Mouse (Mus musculus): ENCODE measurements around the gene Fam171a1. TPM values are rescaled to one million over a fixed set of nuclear protein-coding genes. Genes with fewer than 3 reads are reported as not detected.

Fam171a1 gene
- polyA plus RNA-seq, 1 experiment from 2014 or later = 9.7 TPM

DNA sequence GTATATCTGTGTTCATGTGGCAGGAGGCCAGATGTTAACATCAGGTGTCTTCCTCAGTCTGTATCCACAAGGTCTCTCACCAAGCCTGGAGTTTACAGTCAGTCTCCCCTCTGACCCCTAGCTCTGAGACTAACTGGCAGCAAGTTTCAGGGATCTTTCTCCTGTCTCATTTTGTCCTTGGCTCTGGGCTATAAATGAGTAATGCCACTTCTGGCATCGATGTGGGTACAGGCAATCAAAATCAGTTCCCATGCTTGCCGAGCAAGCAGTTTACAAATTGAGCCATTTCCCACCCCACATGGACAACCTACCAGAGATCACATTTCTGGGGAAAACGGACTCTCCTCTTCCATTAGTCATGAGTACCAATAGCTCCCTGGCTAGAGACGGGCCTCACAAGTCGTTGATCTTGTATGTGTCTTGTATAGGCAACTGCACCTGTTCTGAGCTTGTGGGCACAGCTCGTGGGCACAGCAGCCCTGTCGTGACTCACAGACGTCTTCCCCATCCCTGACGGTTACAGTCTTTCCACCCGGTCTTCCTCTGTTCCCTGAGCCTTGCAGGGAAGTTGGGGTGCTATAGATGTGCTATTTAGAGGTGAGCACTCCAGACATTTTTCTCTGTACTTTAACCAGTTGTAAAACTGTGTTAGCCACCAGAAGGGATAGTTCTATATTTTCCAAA, 43.8 kb downstream of the Fam171a1 start:
- ATAC-seq (ENCODE audit: low FRiP score, low TSS enrichment) (no peak), DNase-seq (ENCODE audit: low spot score) (no peak)
- Histone ChIP-seq H3K27ac (replicated peaks) (no peak overlapping the region), H3K9me3 (ENCODE audit: control insufficient read depth, low read length) (no peaks in the 10 kb centered on the region), H3K4me3 (ENCODE audit: low read depth, low read length) (no peak overlapping the region), H3K4me2 (replicated peaks; ENCODE audit: low read depth) (no peak overlapping the region), H3K4me1 (replicated peaks; ENCODE audit: control insufficient read depth, insufficient read depth) (no peaks in the 10 kb centered on the region; the same call in 1 of the 2 replicates), H3K36me3 (ENCODE audit: control insufficient read depth, insufficient read depth, low read length) (no peaks in the 10 kb centered on the region), H3K27me3 (ENCODE audit: control insufficient read depth, insufficient read depth, low read length) (no peaks in the 10 kb centered on the region), H3K9ac (ENCODE audit: low read length) (no peak overlapping the region)
- TF ChIP-seq CTCF (IDR thresholded peaks at IDR 0.05; ENCODE audit: low read depth) = no peak
- no peak for TF ChIP-seq EP300 (optimal IDR thresholded peaks at IDR 0.05)
- 57% methylated on average over 10 of the region's 10 CpGs for WGBS

DNA sequence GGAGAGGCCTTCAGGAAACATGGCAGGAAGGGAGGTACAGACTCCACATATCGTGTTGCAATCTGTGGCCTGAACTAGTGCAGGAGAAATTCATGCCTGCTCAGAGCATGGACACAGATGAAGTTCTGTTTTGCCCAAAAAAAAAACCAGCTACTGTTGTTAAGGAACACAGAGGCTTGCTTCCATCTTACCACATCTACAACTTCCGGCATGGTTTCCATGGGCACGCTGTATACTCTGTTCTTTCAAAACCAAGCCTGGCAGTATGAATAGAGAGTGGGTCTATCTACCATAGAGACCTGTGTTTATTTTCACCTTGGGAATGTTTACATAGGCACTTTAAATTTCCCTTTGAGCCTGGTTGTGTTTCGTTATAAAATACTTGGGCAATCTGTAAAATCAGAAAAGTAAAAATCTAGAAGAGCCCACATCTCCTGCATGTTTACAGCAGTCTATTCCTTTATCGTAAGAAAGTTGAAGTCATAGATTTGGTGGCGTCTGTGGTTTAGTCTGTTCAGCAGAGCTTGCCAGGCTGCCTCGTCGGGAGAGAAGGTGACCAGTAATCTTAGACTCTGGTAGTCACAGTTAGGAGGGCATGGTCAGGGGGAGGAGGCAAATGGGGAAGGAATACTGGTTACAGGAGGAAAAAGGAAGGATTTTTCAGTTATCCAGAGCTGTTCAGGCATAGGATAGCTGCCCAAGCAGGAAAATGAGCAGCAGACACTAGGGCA, 44.8 kb downstream of the Fam171a1 start:
- Histone ChIP-seq H3K9me3 (ENCODE audit: control insufficient read depth, low read length) (no peaks in the 10 kb centered on the region), H3K4me1 (replicated peaks; ENCODE audit: control insufficient read depth, insufficient read depth) (no peaks in the 10 kb centered on the region; the same call in 1 of the 2 replicates), H3K27me3 (ENCODE audit: control insufficient read depth, insufficient read depth, low read length) (no peaks in the 10 kb centered on the region), H3K27ac (replicated peaks) (peak overlapping the region; percentile 20; the same call in 1 of the 2 replicates), H3K36me3 (ENCODE audit: control insufficient read depth, insufficient read depth, low read length) (no peaks in the 10 kb centered on the region), H3K4me2 (replicated peaks; ENCODE audit: low read depth) (no peak overlapping the region), H3K4me3 (ENCODE audit: low read depth, low read length) (no peak overlapping the region), H3K9ac (ENCODE audit: low read length) (no peak overlapping the region)
- TF ChIP-seq CTCF (IDR thresholded peaks at IDR 0.05; ENCODE audit: low read depth) = no peak
- no peak for TF ChIP-seq EP300 (optimal IDR thresholded peaks at IDR 0.05)
- WGBS = 38% methylated on average over 8 of the region's 8 CpGs
- DNase-seq (ENCODE audit: low spot score) (peak; percentile 36), ATAC-seq (ENCODE audit: low FRiP score, low TSS enrichment) (peak; percentile 82)

GRCm38 (mm10) chr2:3161578-3161977, 47.6 kb downstream of the Fam171a1 start:
- Histone ChIP-seq H3K36me3 (ENCODE audit: control insufficient read depth, insufficient read depth, low read length) (no peaks in the 10 kb centered on the region), H3K9me3 (ENCODE audit: control insufficient read depth, low read length) (no peaks in the 10 kb centered on the region), H3K9ac (ENCODE audit: low read length) (no peak overlapping the region), H3K4me3 (ENCODE audit: low read depth, low read length) (no peak overlapping the region), H3K27me3 (ENCODE audit: control insufficient read depth, insufficient read depth, low read length) (no peaks in the 10 kb centered on the region), H3K4me2 (replicated peaks; ENCODE audit: low read depth) (no peak overlapping the region), H3K27ac (replicated peaks) (0 out of 2 replicates have a peak overlapping the region, but pooled peaks have one; percentile 30), H3K4me1 (replicated peaks; ENCODE audit: control insufficient read depth, insufficient read depth) (no peaks in the 10 kb centered on the region; the same call in 1 of the 2 replicates)
- no peak for ATAC-seq (ENCODE audit: low FRiP score, low TSS enrichment)
- TF ChIP-seq CTCF (IDR thresholded peaks at IDR 0.05; ENCODE audit: low read depth) (no peak), EP300 (optimal IDR thresholded peaks at IDR 0.05) (no peak)
- no peak for DNase-seq (ENCODE audit: low spot score)
- WGBS = 25% methylated on average over 1 of the region's 1 CpGs

DNA sequence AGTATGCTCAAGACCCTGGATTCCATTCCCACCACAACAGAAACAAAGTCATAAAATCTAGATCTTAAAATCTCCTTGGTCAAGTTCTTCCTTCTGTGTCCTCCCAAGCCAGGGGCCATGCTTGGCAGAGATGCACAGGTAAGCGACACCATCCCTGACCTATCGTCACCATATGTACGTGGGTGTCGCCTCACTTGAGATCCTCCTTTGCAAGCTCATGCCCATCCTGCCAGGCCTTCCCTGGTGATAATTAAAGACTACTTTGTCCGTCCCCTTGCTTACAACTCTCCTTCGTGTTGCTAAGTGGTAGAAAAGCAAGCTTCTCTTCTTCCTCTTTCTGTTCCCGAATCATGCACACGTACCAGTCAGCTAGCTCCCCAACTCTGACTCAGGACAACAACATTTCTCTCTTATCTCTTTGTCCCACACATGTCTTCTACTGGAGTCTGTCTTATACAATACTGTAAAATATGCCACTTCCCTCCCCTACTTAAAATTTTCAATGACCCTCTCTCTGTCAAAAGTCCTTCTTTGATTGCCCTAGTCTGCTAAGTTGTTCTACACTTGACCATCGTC, 49.6 kb downstream of the Fam171a1 start:
- H3K27ac ChIP-seq (replicated peaks) = no peak overlapping the region
- no peak overlapping the region for H3K4me3 ChIP-seq (ENCODE audit: low read depth, low read length)
- no peak for ATAC-seq (ENCODE audit: low FRiP score, low TSS enrichment)
- H3K4me1 ChIP-seq (replicated peaks; ENCODE audit: control insufficient read depth, insufficient read depth) = no peaks in the 10 kb centered on the region; the same call in 1 of the 2 replicates
- H3K9ac ChIP-seq (ENCODE audit: low read length) = no peak overlapping the region
- TF ChIP-seq CTCF (IDR thresholded peaks at IDR 0.05; ENCODE audit: low read depth) = no peak
- TF ChIP-seq EP300 (optimal IDR thresholded peaks at IDR 0.05) = no peak
- WGBS = 85% methylated on average over 9 of the region's 9 CpGs
- no peak overlapping the region for H3K4me2 ChIP-seq (replicated peaks; ENCODE audit: low read depth)
- H3K27me3 ChIP-seq (ENCODE audit: control insufficient read depth, insufficient read depth, low read length) = no peaks in the 10 kb centered on the region
- no peaks in the 10 kb centered on the region for H3K9me3 ChIP-seq (ENCODE audit: control insufficient read depth, low read length)
- no peaks in the 10 kb centered on the region for H3K36me3 ChIP-seq (ENCODE audit: control insufficient read depth, insufficient read depth, low read length)
- no peak for DNase-seq (ENCODE audit: low spot score)

- H3K27me3 ChIP-seq (ENCODE audit: control insufficient read depth, insufficient read depth, low read length) = no peaks in the 10 kb centered on the region
- TF ChIP-seq CTCF (IDR thresholded peaks at IDR 0.05; ENCODE audit: low read depth) (no peak), EP300 (optimal IDR thresholded peaks at IDR 0.05) (no peak)
- WGBS = 89% methylated on average over 8 of the region's 8 CpGs
Observed at GRCm38 (mm10) chr2:3165037-3165600, 51.1 kb downstream of the Fam171a1 start.

More at GRCm38 (mm10) chr2:3165037-3165600, 51.1 kb downstream of the Fam171a1 start:
- DNase-seq (ENCODE audit: low spot score) = no peak
- Histone ChIP-seq H3K4me1 (replicated peaks; ENCODE audit: control insufficient read depth, insufficient read depth) (no peaks in the 10 kb centered on the region), H3K9ac (ENCODE audit: low read length) (no peak overlapping the region), H3K27ac (replicated peaks) (no peak overlapping the region), H3K4me2 (replicated peaks; ENCODE audit: low read depth) (no peak overlapping the region), H3K36me3 (ENCODE audit: control insufficient read depth, insufficient read depth, low read length) (no peaks in the 10 kb centered on the region), H3K9me3 (ENCODE audit: control insufficient read depth, low read length) (no peaks in the 10 kb centered on the region), H3K4me3 (ENCODE audit: low read depth, low read length) (no peak overlapping the region)
- no peak for ATAC-seq (ENCODE audit: low FRiP score, low TSS enrichment)
